Mouse (Mus musculus) myocyte (in vitro differentiated cells): ENCODE data around the gene Itgb5.

ENCODE experiments used
- MYOD1 ChIP-seq, 3 experiments: IDR thresholded peaks; one replicate each; pipeline ENCODE4 v1.6.1; 2011; ENCODE audit warnings: control low read depth in 2 of 3, low read depth in 2 of 3, mild to moderate bottlenecking in 2 of 3, moderate library complexity in 1 of 3; ENCODE audit not compliant: insufficient read length in 2 of 3, control insufficient read depth in 1 of 3
- POLR2A ChIP-seq: IDR thresholded peaks from one replicate; pipeline ENCODE4 v1.6.1; 2011; ENCODE audit warnings: low read depth, mild to moderate bottlenecking, control low read depth, moderate library complexity; ENCODE audit not compliant: insufficient read length
- POLR2AphosphoS2 ChIP-seq: IDR thresholded peaks from one replicate; pipeline ENCODE4 v1.6.1; 2011; ENCODE audit warnings: low read depth, control low read depth; ENCODE audit not compliant: insufficient read length

DNA sequence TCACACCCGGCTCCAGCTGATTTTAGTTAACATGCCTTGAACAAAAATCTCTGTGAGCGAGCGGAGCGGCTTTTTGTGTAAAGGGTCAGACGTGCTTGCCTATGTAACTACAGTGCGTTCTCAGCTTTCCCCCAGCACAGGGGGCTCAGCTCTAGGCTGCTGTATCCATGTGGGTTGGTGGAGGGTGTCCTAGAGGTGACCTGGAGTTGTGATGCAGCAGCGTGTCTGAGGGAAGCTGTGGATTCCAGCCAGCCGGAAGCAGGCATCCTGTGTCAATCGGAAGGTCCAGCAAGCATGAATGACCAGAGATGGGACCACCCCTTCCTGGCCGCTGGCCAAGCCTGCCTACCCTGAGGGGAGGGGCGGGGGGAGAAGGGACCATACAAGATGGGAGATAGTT lies 112.9 kb downstream of the Itgb5 start:
- TF ChIP-seq POLR2AphosphoS2 (no peak), MYOD1 (IDR thresholded peaks at IDR 0.05; ENCODE audit: control insufficient read depth in 1 of 3, insufficient read length in 2 of 3, low read depth in 2 of 3) (no peak), POLR2A (no peak)
